Mouse (Mus musculus) heart, adult 2 months (tissue): ENCODE data around the gene Kcnj1.

Source experiments
- CTCF ChIP-seq: fragments of 200-600 bp; IDR thresholded peaks from 2 replicates; pipeline ENCODE4 v1.8.1; 2022; ENCODE audit warnings: antibody characterized with exemption, mild to moderate bottlenecking, moderate library complexity
- EP300 ChIP-seq: fragments of 200-500 bp; IDR thresholded peaks from 2 replicates; pipeline ENCODE4 v1.6.1; 2011; ENCODE audit warnings: low read depth, low read length, control low read depth; ENCODE audit not compliant: insufficient read depth
- POLR2A ChIP-seq: fragments of 200-500 bp; IDR thresholded peaks from 2 replicates; pipeline ENCODE4 v1.6.1; 2011; ENCODE audit warnings: mild to moderate bottlenecking, low read depth, low read length, control low read depth; ENCODE audit not compliant: insufficient read depth

DNA sequence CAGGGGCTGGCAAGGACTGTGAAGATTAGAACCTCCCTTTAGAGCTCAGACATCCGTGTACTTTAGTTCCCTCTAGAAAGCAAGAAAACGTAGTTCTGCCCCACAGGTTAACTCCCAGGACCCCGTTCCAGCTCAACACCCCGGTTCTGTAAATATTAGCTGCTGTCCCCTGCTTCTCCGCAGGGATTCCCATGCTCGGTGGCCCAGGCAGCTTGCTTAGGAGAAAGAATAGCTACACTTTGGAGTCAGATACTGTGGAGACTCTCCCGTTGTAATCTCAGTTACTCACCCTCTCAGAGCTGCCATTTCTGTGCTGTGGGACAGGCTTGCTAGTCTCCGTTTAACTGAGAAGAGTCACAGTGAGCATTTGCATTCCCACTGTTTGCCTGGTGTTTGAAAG lies 29.4 kb upstream of the Kcnj1 start:
- TF ChIP-seq EP300, result no peak
- TF ChIP-seq CTCF, result no peak
- TF ChIP-seq POLR2A, result no peak
